Mouse (Mus musculus): ENCODE results near the gene Setd3. TPM values are rescaled to one million over a fixed set of nuclear protein-coding genes. Genes with fewer than 3 reads are reported as not detected.

The Setd3 gene
- 66.6 and 73.7 TPM in 2 replicates for polyA plus RNA-seq (2011; ENCODE audit: insufficient read length, low read depth, missing spikeins)

DNA sequence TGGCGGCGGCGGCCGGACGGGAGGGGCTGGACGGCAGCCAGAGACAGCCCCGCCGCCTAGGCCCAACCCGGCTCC lies at the start of gene Setd3:
Setd3 (minus strand) TSS at position 69 of the 75 bp plus-strand sequence.
- peaks cover 3% of the 10 kb centered on the region for H3K4me1 ChIP-seq (ENCODE audit: control insufficient read depth, insufficient read depth, low read length)
- peak within 1 kb of the TSS; percentile 76 for H3K27ac ChIP-seq (ENCODE audit: insufficient read depth, low read length)
- H3K4me3 ChIP-seq (ENCODE audit: insufficient read depth, low read length), result peak within 1 kb of the TSS; percentile 99
- TF ChIP-seq POLR2A (IDR thresholded peaks at IDR 0.05; ENCODE audit: low read depth, low read length) (no peak), CTCF (IDR thresholded peaks at IDR 0.05; ENCODE audit: borderline replicate concordance, insufficient read depth, low read length) (no peak)

- H3K4me1 ChIP-seq (ENCODE audit: control insufficient read depth, insufficient read depth, low read length), result no peaks in the 10 kb centered on the region
- H3K4me3 ChIP-seq (ENCODE audit: insufficient read depth, low read length), result no peak overlapping the region
- TF ChIP-seq POLR2A (IDR thresholded peaks at IDR 0.05; ENCODE audit: low read depth, low read length) (no peak), CTCF (IDR thresholded peaks at IDR 0.05; ENCODE audit: borderline replicate concordance, insufficient read depth, low read length) (no peak)
- no peak overlapping the region for H3K27ac ChIP-seq (ENCODE audit: insufficient read depth, low read length)
These were observed 48.4 kb upstream of the Setd3 start for GRCm38 (mm10) chr12:108227527-108227926.

- TF ChIP-seq POLR2A (IDR thresholded peaks at IDR 0.05; ENCODE audit: low read depth, low read length) (no peak), CTCF (IDR thresholded peaks at IDR 0.05; ENCODE audit: borderline replicate concordance, insufficient read depth, low read length) (no peak)
- H3K27ac ChIP-seq (ENCODE audit: insufficient read depth, low read length), result no peak overlapping the region
- no peak overlapping the region for H3K4me3 ChIP-seq (ENCODE audit: insufficient read depth, low read length)
- no peaks in the 10 kb centered on the region for H3K4me1 ChIP-seq (ENCODE audit: control insufficient read depth, insufficient read depth, low read length)
These were observed 47.8 kb upstream of the Setd3 start for GRCm38 (mm10) chr12:108226941-108227340.

DNA sequence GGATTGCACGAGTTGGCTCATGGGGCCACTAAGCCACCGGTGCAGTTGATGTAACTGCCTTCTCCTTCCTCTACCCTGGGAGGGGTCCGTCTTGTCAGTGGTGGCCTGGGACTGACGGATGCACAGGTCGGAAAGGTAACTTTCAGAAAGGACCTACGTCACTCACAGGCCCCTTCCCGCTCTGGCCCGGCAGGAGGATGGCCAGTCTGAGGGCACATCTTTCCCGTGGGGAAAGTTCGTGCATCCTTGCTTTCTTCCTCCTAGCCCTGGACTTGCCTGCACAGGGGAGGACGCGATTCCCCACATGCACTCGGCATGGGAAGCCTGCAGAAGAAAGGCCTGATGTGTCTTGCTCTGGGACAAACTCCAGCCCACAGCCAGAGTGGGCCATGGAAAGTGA lies 47.1 kb upstream of the Setd3 start:
- Histone ChIP-seq H3K27ac (ENCODE audit: insufficient read depth, low read length) (no peak overlapping the region), H3K4me3 (ENCODE audit: insufficient read depth, low read length) (no peak overlapping the region), H3K4me1 (ENCODE audit: control insufficient read depth, insufficient read depth, low read length) (no peaks in the 10 kb centered on the region)
- TF ChIP-seq POLR2A (IDR thresholded peaks at IDR 0.05; ENCODE audit: low read depth, low read length) (no peak), CTCF (IDR thresholded peaks at IDR 0.05; ENCODE audit: borderline replicate concordance, insufficient read depth, low read length) (no peak)

- H3K4me1 ChIP-seq (ENCODE audit: control insufficient read depth, insufficient read depth, low read length), result no peaks in the 10 kb centered on the region
- no peak for TF ChIP-seq CTCF (IDR thresholded peaks at IDR 0.05; ENCODE audit: borderline replicate concordance, insufficient read depth, low read length)
- TF ChIP-seq POLR2A (IDR thresholded peaks at IDR 0.05; ENCODE audit: low read depth, low read length), result no peak
- H3K27ac ChIP-seq (ENCODE audit: insufficient read depth, low read length), result no peak overlapping the region
- no peak overlapping the region for H3K4me3 ChIP-seq (ENCODE audit: insufficient read depth, low read length)
These were observed 46.7 kb upstream of the Setd3 start for GRCm38 (mm10) chr12:108225781-108226180.

GRCm38 (mm10) chr12:108223357-108223756 lies 44.2 kb upstream of the Setd3 start:
- no peaks in the 10 kb centered on the region for H3K4me1 ChIP-seq (ENCODE audit: control insufficient read depth, insufficient read depth, low read length)
- no peak overlapping the region for H3K27ac ChIP-seq (ENCODE audit: insufficient read depth, low read length)
- TF ChIP-seq CTCF (IDR thresholded peaks at IDR 0.05; ENCODE audit: borderline replicate concordance, insufficient read depth, low read length) (no peak), POLR2A (IDR thresholded peaks at IDR 0.05; ENCODE audit: low read depth, low read length) (no peak)
- no peak overlapping the region for H3K4me3 ChIP-seq (ENCODE audit: insufficient read depth, low read length)

- Histone ChIP-seq H3K4me3 (ENCODE audit: insufficient read depth, low read length) (no peak overlapping the region), H3K4me1 (ENCODE audit: control insufficient read depth, insufficient read depth, low read length) (no peaks in the 10 kb centered on the region), H3K27ac (ENCODE audit: insufficient read depth, low read length) (no peak overlapping the region)
- TF ChIP-seq POLR2A (IDR thresholded peaks at IDR 0.05; ENCODE audit: low read depth, low read length), result no peak
- TF ChIP-seq CTCF (IDR thresholded peaks at IDR 0.05; ENCODE audit: borderline replicate concordance, insufficient read depth, low read length), result no peak
These were observed 42.6 kb upstream of the Setd3 start for GRCm38 (mm10) chr12:108221712-108222111.

DNA sequence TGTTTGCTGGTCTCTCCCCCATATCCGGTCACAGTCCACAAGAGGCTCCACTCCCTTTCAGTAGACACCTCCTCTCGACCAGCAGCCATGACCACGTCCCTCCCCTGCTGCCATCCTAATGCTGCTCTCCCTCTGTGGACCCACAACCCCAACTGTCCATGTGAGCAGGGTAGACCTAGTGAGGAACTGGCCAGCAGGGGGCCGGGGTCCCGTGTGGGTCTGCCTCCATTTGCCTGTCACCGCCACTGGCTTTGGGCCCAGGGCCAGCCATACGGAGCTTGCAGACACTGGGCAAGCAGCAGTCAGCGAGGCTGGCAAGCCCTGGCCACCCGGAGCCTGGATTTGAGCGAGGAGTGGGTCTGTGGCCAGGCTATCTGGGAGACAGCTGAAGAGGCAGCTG lies 42.1 kb upstream of the Setd3 start:
- Histone ChIP-seq H3K27ac (ENCODE audit: insufficient read depth, low read length) (no peak overlapping the region), H3K4me3 (ENCODE audit: insufficient read depth, low read length) (no peak overlapping the region), H3K4me1 (ENCODE audit: control insufficient read depth, insufficient read depth, low read length) (no peaks in the 10 kb centered on the region)
- TF ChIP-seq POLR2A (IDR thresholded peaks at IDR 0.05; ENCODE audit: low read depth, low read length) (no peak), CTCF (IDR thresholded peaks at IDR 0.05; ENCODE audit: borderline replicate concordance, insufficient read depth, low read length) (no peak)

DNA sequence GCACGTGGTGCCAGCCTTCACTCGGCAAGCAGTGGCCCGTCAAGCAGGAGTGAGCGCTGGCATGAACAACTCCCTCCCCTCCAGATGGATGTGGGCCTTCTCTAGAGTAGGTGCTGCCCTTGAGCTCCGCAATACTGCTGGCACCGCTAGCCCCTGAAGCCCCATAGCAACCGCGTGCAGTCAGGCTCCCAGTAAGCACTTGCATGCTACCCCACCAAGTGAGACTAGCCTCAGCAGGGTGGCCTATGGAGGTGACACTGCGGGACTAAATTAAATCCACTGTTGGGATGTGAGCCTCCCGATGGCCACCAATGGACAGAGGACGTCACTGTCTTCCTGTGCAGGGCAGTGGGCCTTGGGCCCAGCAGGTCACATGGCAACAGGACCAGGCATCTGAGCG lies 41.5 kb upstream of the Setd3 start:
- no peak overlapping the region for H3K27ac ChIP-seq (ENCODE audit: insufficient read depth, low read length)
- H3K4me3 ChIP-seq (ENCODE audit: insufficient read depth, low read length), result no peak overlapping the region
- TF ChIP-seq POLR2A (IDR thresholded peaks at IDR 0.05; ENCODE audit: low read depth, low read length), result no peak
- no peak for TF ChIP-seq CTCF (IDR thresholded peaks at IDR 0.05; ENCODE audit: borderline replicate concordance, insufficient read depth, low read length)
- no peaks in the 10 kb centered on the region for H3K4me1 ChIP-seq (ENCODE audit: control insufficient read depth, insufficient read depth, low read length)

GRCm38 (mm10) chr12:108219825-108220616 lies 40.9 kb upstream of the Setd3 start:
- no peak overlapping the region for H3K4me3 ChIP-seq (ENCODE audit: insufficient read depth, low read length)
- TF ChIP-seq POLR2A (IDR thresholded peaks at IDR 0.05; ENCODE audit: low read depth, low read length) (no peak), CTCF (IDR thresholded peaks at IDR 0.05; ENCODE audit: borderline replicate concordance, insufficient read depth, low read length) (no peak)
- H3K4me1 ChIP-seq (ENCODE audit: control insufficient read depth, insufficient read depth, low read length), result no peaks in the 10 kb centered on the region
- H3K27ac ChIP-seq (ENCODE audit: insufficient read depth, low read length), result no peak overlapping the region

- Histone ChIP-seq H3K4me1 (ENCODE audit: control insufficient read depth, insufficient read depth, low read length) (no peaks in the 10 kb centered on the region), H3K4me3 (ENCODE audit: insufficient read depth, low read length) (no peak overlapping the region), H3K27ac (ENCODE audit: insufficient read depth, low read length) (no peak overlapping the region)
- no peak for TF ChIP-seq POLR2A (IDR thresholded peaks at IDR 0.05; ENCODE audit: low read depth, low read length)
- no peak for TF ChIP-seq CTCF (IDR thresholded peaks at IDR 0.05; ENCODE audit: borderline replicate concordance, insufficient read depth, low read length)
These were observed 40.0 kb upstream of the Setd3 start for GRCm38 (mm10) chr12:108219163-108219562.
